Mouse (Mus musculus) kidney, postnatal 36 days (tissue): ENCODE results near the gene Clip4.
A peak's percentile ranks its signal among the peaks of the same experiment; 100 is the strongest.

Experiments
- DNase-seq, 2 experiments: peaks; one replicate each; pipeline ENCODE4 v3.0.0; 2021 to 2022; ENCODE audit warnings: mixed read lengths in 2 of 2

The Clip4 gene

DNA sequence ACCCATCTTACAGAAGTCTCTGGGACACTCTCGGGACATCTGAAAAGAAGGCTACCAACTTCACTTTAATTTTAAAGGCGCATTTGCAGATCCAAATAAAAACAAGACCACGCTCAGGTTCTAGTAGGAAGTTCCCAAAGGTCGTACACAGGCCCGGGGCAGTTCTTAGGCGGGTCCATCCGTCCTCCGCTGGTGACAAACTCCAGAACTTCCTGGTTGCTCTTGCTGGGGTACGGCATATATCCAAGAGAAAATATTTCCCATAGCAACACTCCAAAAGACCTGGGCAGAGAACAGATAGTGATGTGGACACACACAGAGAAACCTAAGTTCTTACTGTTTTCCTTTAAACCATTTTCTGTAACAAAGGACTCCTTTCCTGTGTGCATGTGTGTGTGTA, 106.5 kb downstream of the Clip4 start:
- DNase-seq: no peak

DNA sequence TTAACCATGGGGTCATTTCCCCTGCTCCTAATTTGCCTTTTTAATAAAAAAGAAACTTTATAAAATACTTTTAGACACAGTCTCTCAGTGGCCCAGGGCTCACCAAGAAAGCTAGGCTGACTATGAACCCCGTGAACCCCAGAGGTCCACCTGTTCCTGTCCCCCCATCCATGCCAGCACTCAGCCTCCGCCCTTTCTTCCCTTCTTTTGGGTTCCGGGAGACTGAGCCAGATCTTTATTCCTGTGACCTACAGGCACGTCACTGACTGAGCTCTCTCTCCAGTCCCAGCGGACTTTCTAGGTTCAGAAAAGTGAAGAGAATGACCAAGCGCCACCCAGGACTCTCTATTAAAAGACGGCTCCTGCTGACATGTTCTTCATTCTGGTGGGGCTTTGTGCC, 107.2 kb downstream of the Clip4 start:
- no peak for DNase-seq

DNA sequence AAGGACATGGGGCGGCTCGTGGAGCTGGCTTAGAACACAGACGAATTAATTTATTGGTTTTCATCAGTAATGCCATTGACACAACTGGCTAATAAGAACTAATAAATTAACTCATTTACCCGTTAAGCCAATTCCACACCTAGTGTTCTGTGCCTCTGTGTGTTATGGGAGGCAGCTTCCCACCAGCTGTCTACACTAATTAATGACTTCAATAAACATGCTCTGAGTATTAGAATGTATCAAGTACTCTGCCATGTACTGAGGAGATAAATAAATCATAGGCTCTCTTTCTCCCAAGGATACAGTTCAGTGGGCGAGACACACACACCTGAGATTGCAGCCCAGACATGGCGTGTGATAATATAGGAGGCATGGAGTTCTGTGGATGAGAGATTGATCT, 113.1 kb downstream of the Clip4 start:
- no peak for DNase-seq

DNA sequence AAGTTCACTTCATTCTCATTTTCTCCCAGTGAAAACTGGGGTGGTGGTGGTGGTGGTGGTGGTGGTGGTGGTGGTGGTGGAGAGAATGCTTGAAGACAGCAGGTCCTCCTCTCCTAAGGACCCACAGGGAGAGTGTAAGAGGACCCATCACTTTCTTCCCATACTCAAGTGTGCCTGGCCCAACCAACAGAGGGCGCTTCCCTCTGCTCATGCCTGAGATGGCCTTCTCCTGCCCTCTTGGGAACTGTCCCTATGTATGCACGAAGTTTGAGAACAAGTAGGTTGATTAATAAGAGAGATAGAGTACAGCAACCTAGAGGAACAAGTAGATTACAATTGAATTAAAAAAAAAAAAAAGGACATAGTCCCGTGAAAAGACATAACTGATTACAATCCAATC, 140.8 kb downstream of the Clip4 start:
- DNase-seq: peak; percentile 16 to 66

DNA sequence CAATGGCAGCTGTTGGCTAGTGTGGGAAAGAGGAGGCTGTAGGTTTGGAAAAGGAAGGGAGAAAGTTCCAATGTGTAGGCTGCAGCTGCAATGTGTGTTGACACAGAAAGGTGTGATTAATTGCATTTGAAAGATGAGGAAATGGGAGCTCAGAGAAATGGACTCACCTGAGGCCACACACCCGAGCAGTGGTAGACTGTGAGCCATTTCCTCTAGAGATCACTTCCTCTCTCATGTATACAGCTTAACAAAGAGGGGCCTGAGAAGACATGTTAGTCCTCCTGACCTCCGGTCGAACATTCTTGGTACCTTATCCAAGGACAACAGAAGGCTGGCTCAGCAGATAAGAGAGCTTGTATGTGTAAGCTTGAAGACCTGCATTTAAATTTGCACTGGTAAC, 144.9 kb downstream of the Clip4 start:
- DNase-seq: no peak
